Comparison of ENCODE assay signal across 13 mouse cellular contexts in genomic region chr15:88325108-88325507, GRCm38 (mm10).
A peak's percentile ranks its signal among the peaks of the same experiment; 100 is the strongest.
DNase-seq lines count a peak whose midpoint lies in the region; TF ChIP-seq lines count a peak whose summit lies in the region.
"Had no signal": no experiment of that assay in that cellular context is flagged by ENCODE, and none has a peak within 500 bp of the region (broad histone marks: within the 10 kb centered on the region; RNA-seq: fewer than 3 reads in every experiment).

No protein-coding gene starts in this region.

- TF ChIP-seq CTCF in kidney, adult 2 months (conservative IDR thresholded peaks at IDR 0.05; ENCODE audit: insufficient read depth, insufficient read length, low read depth, low read length) = no peak

- H3K4me3 ChIP-seq in kidney, adult 2 months (ENCODE audit: insufficient read depth, low read depth, low read length) = no peak overlapping the region
- no peak overlapping the region for H3K4me3 ChIP-seq in myocyte
- H3K4me3 ChIP-seq: hindbrain, embryonic 15.5 days had no signal

- 55% methylated on average over 6 of the region's 6 CpGs for WGBS in kidney, adult 2 months

- H3K4me1 ChIP-seq in kidney, adult 2 months (ENCODE audit: control insufficient read depth, insufficient read depth, low read length) = no peaks in the 10 kb centered on the region

- no peaks in the 10 kb centered on the region for H3K79me2 ChIP-seq in myocyte (ENCODE audit: control insufficient read depth, insufficient read depth)

- H3K4me2 ChIP-seq in myocyte (ENCODE audit: low read depth) = no peak overlapping the region
- H3K4me2 ChIP-seq: hindbrain, embryonic 15.5 days; liver, embryonic 11.5 days had no signal

- H3K27me3 ChIP-seq in kidney, adult 2 months (replicated peaks; ENCODE audit: control insufficient read depth, insufficient read depth, low read length) = no peaks in the 10 kb centered on the region; the same call in 1 of the 2 replicates
- no peaks in the 10 kb centered on the region for H3K27me3 ChIP-seq in myocyte (ENCODE audit: control insufficient read depth, insufficient read depth, insufficient read length)
- H3K27me3 ChIP-seq: CH12.LX had no signal

- DNase-seq in kidney, postnatal 4 days = peak; percentile 34 to 35
- no peak for DNase-seq in kidney, adult 2 months
- DNase-seq in NIH3T3 (ENCODE audit: low read depth) = peak; percentile 48
- peak; percentile 50 for DNase-seq in embryo, embryonic 11 days
- DNase-seq in frontal cortex, postnatal 14 days (ENCODE audit: low spot score in 2 of 2) = no peak
- no peak for DNase-seq in gastrocnemius, adult 18-20 months (ENCODE audit: low spot score)
- DNase-seq: cerebellum, adult 2 months; gastrocnemius, postnatal 36 days; kidney, adult 9 months had no signal

- H3ac ChIP-seq in myocyte (ENCODE audit: control insufficient read depth, insufficient read length) = no peak overlapping the region

- TF ChIP-seq POLR2A in kidney, adult 2 months (IDR thresholded peaks at IDR 0.05; ENCODE audit: low read depth, low read length) = no peak
- TF ChIP-seq POLR2A in myocyte (IDR thresholded peaks at IDR 0.05; ENCODE audit: insufficient read length, low read depth) = no peak

- no peaks in the 10 kb centered on the region for H3K36me3 ChIP-seq in kidney, adult 2 months (ENCODE audit: control insufficient read depth, insufficient read depth, low read length)
- no peaks in the 10 kb centered on the region for H3K36me3 ChIP-seq in myocyte (ENCODE audit: control insufficient read depth, insufficient read depth)
- H3K36me3 ChIP-seq: hindbrain, embryonic 15.5 days had no signal

- no peak overlapping the region for H3K27ac ChIP-seq in kidney, adult 2 months (ENCODE audit: insufficient read depth, low read depth, low read length)
- H3K27ac ChIP-seq: hindbrain, embryonic 15.5 days had no signal

TF ChIP-seq in myocyte, 11 proteins besides CTCF, POLR2A, EP300 and RAD21:
- TF ChIP-seq CEBPB (IDR thresholded peaks at IDR 0.05; ENCODE audit: insufficient read depth, poor library complexity, severe bottlenecking) = no peak
- TF ChIP-seq USF1 (IDR thresholded peaks at IDR 0.05; ENCODE audit: low read depth) = no peak
- peak; percentile 65 for TF ChIP-seq REST (IDR thresholded peaks at IDR 0.05; ENCODE audit: insufficient read depth, insufficient read length)
- no peak for TF ChIP-seq TCF3 (IDR thresholded peaks at IDR 0.05; ENCODE audit: insufficient read length, low read depth)
- TF ChIP-seq MAX (IDR thresholded peaks at IDR 0.05; ENCODE audit: low read depth) = no peak
- no peak for TF ChIP-seq MYOG (IDR thresholded peaks at IDR 0.05; ENCODE audit: control insufficient read depth in 1 of 3, insufficient read depth in 1 of 3, insufficient read length in 2 of 3, low read depth in 2 of 3)

Comparison
In these comparisons a context has a peak if more than half of its experiments do, and no peak if none do; other contexts are left out.
1. DNase-seq: peak in kidney, postnatal 4 days (2 of 2), NIH3T3 (single experiment) and embryo, embryonic 11 days (single experiment); none in kidney, adult 2 months (single experiment), frontal cortex, postnatal 14 days (0 of 2) and gastrocnemius, adult 18-20 months (single experiment).